Mouse (Mus musculus): ENCODE results near the gene Mcm10. TPM values are rescaled to one million over a fixed set of nuclear protein-coding genes. Genes with fewer than 3 reads are reported as not detected.

The Mcm10 gene
- total and polyA plus RNA-seq, 3 experiments, result 48.7 to 118 (median 97.5) TPM

- Histone ChIP-seq H3K36me3 (replicated peaks) (peaks cover 86% of the 10 kb centered on the region), H3K27me3 (ENCODE audit: insufficient read depth, low read length) (no peaks in the 10 kb centered on the region), H3K4me3 (ENCODE audit: low read depth, low read length) (no peak overlapping the region), H3K4me1 (ENCODE audit: insufficient read depth, low read depth, low read length) (peaks cover 26% of the 10 kb centered on the region), H3K9me3 (replicated peaks) (no peaks in the 10 kb centered on the region)
- no peak for ATAC-seq (ENCODE audit: extremely low read depth, insufficient number of reproducible peaks, low FRiP score, poor library complexity, severe bottlenecking)
- DNase-seq (ENCODE audit: low spot score), result no peak
- TF ChIP-seq POLR2AphosphoS5 (IDR thresholded peaks at IDR 0.05; ENCODE audit: insufficient replicate concordance, low read depth, low read length), result no peak
- TF ChIP-seq TAL1 (conservative IDR thresholded peaks at IDR 0.05; ENCODE audit: low read depth, low read length), result no peak
- no peak for TF ChIP-seq GATA1 (IDR thresholded peaks at IDR 0.05; ENCODE audit: borderline replicate concordance, low read length)
- no peak for TF ChIP-seq GATA2 (IDR thresholded peaks at IDR 0.05; ENCODE audit: borderline replicate concordance, low read depth, low read length)
- no peak for TF ChIP-seq CTCF (IDR thresholded peaks at IDR 0.05; ENCODE audit: low read depth, low read length)
Observed at GRCm38 (mm10) chr2:5035241-5035640, 22.6 kb upstream of the Mcm10 start.

- DNase-seq (ENCODE audit: low spot score) (no peak), ATAC-seq (ENCODE audit: extremely low read depth, insufficient number of reproducible peaks, low FRiP score, poor library complexity, severe bottlenecking) (no peak)
- H3K4me3 ChIP-seq (ENCODE audit: low read depth, low read length), result no peak overlapping the region
- H3K27me3 ChIP-seq (ENCODE audit: insufficient read depth, low read length), result no peaks in the 10 kb centered on the region
- no peaks in the 10 kb centered on the region for H3K9me3 ChIP-seq (replicated peaks)
- H3K36me3 ChIP-seq (replicated peaks), result peaks cover 86% of the 10 kb centered on the region
- TF ChIP-seq GATA1 (IDR thresholded peaks at IDR 0.05; ENCODE audit: borderline replicate concordance, low read length) (no peak), POLR2AphosphoS5 (IDR thresholded peaks at IDR 0.05; ENCODE audit: insufficient replicate concordance, low read depth, low read length) (no peak), CTCF (IDR thresholded peaks at IDR 0.05; ENCODE audit: low read depth, low read length) (no peak)
- peaks cover 22% of the 10 kb centered on the region for H3K4me1 ChIP-seq (ENCODE audit: insufficient read depth, low read depth, low read length)
Observed at GRCm38 (mm10) chr2:5034801-5035200, 22.2 kb upstream of the Mcm10 start.

- Histone ChIP-seq H3K9me3 (replicated peaks) (no peaks in the 10 kb centered on the region), H3K4me3 (ENCODE audit: low read depth, low read length) (no peak overlapping the region), H3K27me3 (ENCODE audit: insufficient read depth, low read length) (no peaks in the 10 kb centered on the region), H3K36me3 (replicated peaks) (peaks cover 87% of the 10 kb centered on the region), H3K4me1 (ENCODE audit: insufficient read depth, low read depth, low read length) (peaks cover 15% of the 10 kb centered on the region)
- no peak for DNase-seq (ENCODE audit: low spot score)
- no peak for TF ChIP-seq GATA2 (IDR thresholded peaks at IDR 0.05; ENCODE audit: borderline replicate concordance, low read depth, low read length)
- no peak for TF ChIP-seq CTCF (IDR thresholded peaks at IDR 0.05; ENCODE audit: low read depth, low read length)
- no peak for TF ChIP-seq POLR2AphosphoS5 (IDR thresholded peaks at IDR 0.05; ENCODE audit: insufficient replicate concordance, low read depth, low read length)
- no peak for ATAC-seq (ENCODE audit: extremely low read depth, insufficient number of reproducible peaks, low FRiP score, poor library complexity, severe bottlenecking)
Observed at GRCm38 (mm10) chr2:5033546-5034420, 21.2 kb upstream of the Mcm10 start.

GRCm38 (mm10) chr2:5032665-5033064, 20.1 kb upstream of the Mcm10 start:
- H3K36me3 ChIP-seq (replicated peaks), result peaks cover 87% of the 10 kb centered on the region
- no peak for TF ChIP-seq CTCF (IDR thresholded peaks at IDR 0.05; ENCODE audit: low read depth, low read length)
- TF ChIP-seq GATA2 (IDR thresholded peaks at IDR 0.05; ENCODE audit: borderline replicate concordance, low read depth, low read length), result no peak
- no peak for TF ChIP-seq GATA1 (IDR thresholded peaks at IDR 0.05; ENCODE audit: borderline replicate concordance, low read length)
- TF ChIP-seq POLR2AphosphoS5 (IDR thresholded peaks at IDR 0.05; ENCODE audit: insufficient replicate concordance, low read depth, low read length), result no peak
- TF ChIP-seq TAL1 (conservative IDR thresholded peaks at IDR 0.05; ENCODE audit: low read depth, low read length), result no peak
- ATAC-seq (ENCODE audit: extremely low read depth, insufficient number of reproducible peaks, low FRiP score, poor library complexity, severe bottlenecking), result no peak
- DNase-seq (ENCODE audit: low spot score), result no peak
- H3K9me3 ChIP-seq (replicated peaks), result no peaks in the 10 kb centered on the region
- no peaks in the 10 kb centered on the region for H3K27me3 ChIP-seq (ENCODE audit: insufficient read depth, low read length)
- H3K4me1 ChIP-seq (ENCODE audit: insufficient read depth, low read depth, low read length), result peaks cover 13% of the 10 kb centered on the region
- H3K4me3 ChIP-seq (ENCODE audit: low read depth, low read length), result no peak overlapping the region

- Histone ChIP-seq H3K36me3 (replicated peaks) (peaks cover 85% of the 10 kb centered on the region), H3K4me1 (ENCODE audit: insufficient read depth, low read depth, low read length) (peaks cover 13% of the 10 kb centered on the region), H3K4me3 (ENCODE audit: low read depth, low read length) (no peak overlapping the region), H3K27me3 (ENCODE audit: insufficient read depth, low read length) (no peaks in the 10 kb centered on the region), H3K9me3 (replicated peaks) (no peaks in the 10 kb centered on the region)
- no peak for TF ChIP-seq POLR2AphosphoS5 (IDR thresholded peaks at IDR 0.05; ENCODE audit: insufficient replicate concordance, low read depth, low read length)
- no peak for TF ChIP-seq TAL1 (conservative IDR thresholded peaks at IDR 0.05; ENCODE audit: low read depth, low read length)
- no peak for TF ChIP-seq GATA2 (IDR thresholded peaks at IDR 0.05; ENCODE audit: borderline replicate concordance, low read depth, low read length)
- no peak for TF ChIP-seq GATA1 (IDR thresholded peaks at IDR 0.05; ENCODE audit: borderline replicate concordance, low read length)
- no peak for TF ChIP-seq CTCF (IDR thresholded peaks at IDR 0.05; ENCODE audit: low read depth, low read length)
- ATAC-seq (ENCODE audit: extremely low read depth, insufficient number of reproducible peaks, low FRiP score, poor library complexity, severe bottlenecking) (no peak), DNase-seq (ENCODE audit: low spot score) (no peak)
Observed at GRCm38 (mm10) chr2:5031215-5031614, 18.6 kb upstream of the Mcm10 start.

- TF ChIP-seq TAL1 (conservative IDR thresholded peaks at IDR 0.05; ENCODE audit: low read depth, low read length), result no peak
- no peak for TF ChIP-seq GATA2 (IDR thresholded peaks at IDR 0.05; ENCODE audit: borderline replicate concordance, low read depth, low read length)
- TF ChIP-seq CTCF (IDR thresholded peaks at IDR 0.05; ENCODE audit: low read depth, low read length), result no peak
- no peak for TF ChIP-seq POLR2AphosphoS5 (IDR thresholded peaks at IDR 0.05; ENCODE audit: insufficient replicate concordance, low read depth, low read length)
- TF ChIP-seq GATA1 (IDR thresholded peaks at IDR 0.05; ENCODE audit: borderline replicate concordance, low read length), result no peak
- ATAC-seq (ENCODE audit: extremely low read depth, insufficient number of reproducible peaks, low FRiP score, poor library complexity, severe bottlenecking), result no peak
Observed at GRCm38 (mm10) chr2:5029808-5030207, 17.2 kb upstream of the Mcm10 start.

More at GRCm38 (mm10) chr2:5029808-5030207, 17.2 kb upstream of the Mcm10 start:
- Histone ChIP-seq H3K4me3 (ENCODE audit: low read depth, low read length) (no peak overlapping the region), H3K36me3 (replicated peaks) (peaks cover 77% of the 10 kb centered on the region), H3K9me3 (replicated peaks) (no peaks in the 10 kb centered on the region), H3K27me3 (ENCODE audit: insufficient read depth, low read length) (no peaks in the 10 kb centered on the region), H3K4me1 (ENCODE audit: insufficient read depth, low read depth, low read length) (peaks cover 13% of the 10 kb centered on the region)
- DNase-seq (ENCODE audit: low spot score), result no peak

All from G1E (cell line).